In the genomic region with DNA sequence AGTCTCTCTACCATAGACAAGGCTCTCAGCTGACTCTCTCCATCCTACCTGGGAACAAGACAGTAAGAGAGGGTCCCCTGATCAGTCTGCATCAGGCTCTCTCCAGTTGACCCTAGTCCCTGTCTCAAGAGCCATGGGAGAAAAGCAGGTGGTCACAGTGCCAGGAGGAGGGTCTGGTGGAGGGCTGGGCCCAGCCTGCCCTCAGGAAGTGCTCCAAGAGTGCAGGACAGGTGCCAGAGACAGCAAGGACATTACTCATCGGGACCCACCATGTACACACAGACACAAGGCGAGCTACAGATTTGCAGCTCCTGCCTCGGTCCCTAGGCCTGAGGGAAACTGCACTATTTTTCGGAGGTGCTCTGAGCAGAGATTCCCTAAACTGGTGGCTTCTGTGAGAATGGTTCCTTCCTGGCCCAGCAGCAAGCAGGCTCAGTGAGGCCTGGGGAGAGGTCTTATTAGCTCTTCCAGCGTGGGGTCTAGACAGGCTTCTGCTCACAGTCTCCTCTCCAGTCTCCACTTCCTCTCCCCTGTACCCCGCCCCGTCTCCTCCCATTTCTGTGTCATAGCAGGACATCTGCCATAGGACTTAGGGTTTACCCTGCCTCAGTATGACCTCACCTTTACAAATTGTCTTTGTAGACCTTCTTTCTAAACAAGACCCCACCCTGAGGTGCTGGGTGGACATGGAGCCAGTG, we compare ENCODE assay signal across 8 mouse cellular contexts. TPM values are rescaled to one million over a fixed set of nuclear protein-coding genes. Genes with fewer than 3 reads are reported as not detected.
DNase-seq lines count a peak whose midpoint lies in the region; ATAC-seq and TF ChIP-seq lines count a peak whose summit lies in the region.

No protein-coding gene starts in this region.

- no peak for DNase-seq in forebrain, embryonic 10.5 days (ENCODE audit: extremely low spot score, low spot score)
- DNase-seq in forebrain, embryonic 11.5 days (ENCODE audit: low spot score): no peak
- no peak for DNase-seq in neural tube, embryonic 10.5 days (ENCODE audit: extremely low spot score, low spot score)
- no peak for DNase-seq in liver, postnatal 0 days
- no peak for DNase-seq in left cerebral cortex, postnatal 14 days (ENCODE audit: low spot score in 2 of 2)

- TF ChIP-seq EP300 in liver, postnatal 0 days (IDR thresholded peaks at IDR 0.05; ENCODE audit: low read depth): no peak

- intact Hi-C loops in left cerebral cortex, postnatal 14 days (cut with DNase I): no loop called here

- H3K4me3 ChIP-seq in forebrain, embryonic 10.5 days: no peak overlapping the region
- H3K4me3 ChIP-seq in forebrain, embryonic 11.5 days (ENCODE audit: low read depth, low read length): no peak overlapping the region
- H3K4me3 ChIP-seq in neural tube, embryonic 14.5 days (ENCODE audit: low read depth, low read length): no peak overlapping the region
- no peak overlapping the region for H3K4me3 ChIP-seq in liver, postnatal 0 days (ENCODE audit: low read depth, low read length)
- no peak overlapping the region for H3K4me3 ChIP-seq in stomach, embryonic 16.5 days (replicated peaks; ENCODE audit: low read length)

- no peaks in the 10 kb centered on the region for H3K9me3 ChIP-seq in forebrain, embryonic 10.5 days
- H3K9me3 ChIP-seq in forebrain, embryonic 11.5 days (ENCODE audit: control insufficient read depth, low read length): no peaks in the 10 kb centered on the region
- no peaks in the 10 kb centered on the region for H3K9me3 ChIP-seq in neural tube, embryonic 14.5 days (ENCODE audit: control insufficient read depth, low read length)
- H3K9me3 ChIP-seq in liver, postnatal 0 days (ENCODE audit: low read length): no peaks in the 10 kb centered on the region
- no peaks in the 10 kb centered on the region for H3K9me3 ChIP-seq in stomach, embryonic 16.5 days (replicated peaks; ENCODE audit: control insufficient read depth, low read length)

- no peaks in the 10 kb centered on the region for H3K36me3 ChIP-seq in forebrain, embryonic 10.5 days (replicated peaks)
- H3K36me3 ChIP-seq in forebrain, embryonic 11.5 days (ENCODE audit: control insufficient read depth, insufficient read depth, low read length): no peaks in the 10 kb centered on the region
- H3K36me3 ChIP-seq in neural tube, embryonic 14.5 days (ENCODE audit: control insufficient read depth, insufficient read depth, low read length): no peaks in the 10 kb centered on the region
- no peaks in the 10 kb centered on the region for H3K36me3 ChIP-seq in liver, postnatal 0 days (replicated peaks; ENCODE audit: insufficient read depth, low read length)
- no peaks in the 10 kb centered on the region for H3K36me3 ChIP-seq in stomach, embryonic 16.5 days (ENCODE audit: control insufficient read depth, insufficient read depth, low read length)

- H3K27ac ChIP-seq in forebrain, embryonic 10.5 days: peak overlapping the region; percentile 63
- no peak overlapping the region for H3K27ac ChIP-seq in forebrain, embryonic 11.5 days (ENCODE audit: low read depth, low read length)
- H3K27ac ChIP-seq in neural tube, embryonic 14.5 days (ENCODE audit: low read depth, low read length): peak overlapping the region; percentile 16; the same call in 1 of the 2 replicates
- peak overlapping the region; percentile 88 for H3K27ac ChIP-seq in liver, postnatal 0 days (ENCODE audit: low read depth)
- peak overlapping the region; percentile 59; the same call in 1 of the 2 replicates for H3K27ac ChIP-seq in stomach, embryonic 16.5 days (ENCODE audit: low read length)

- H3K9ac ChIP-seq in forebrain, embryonic 11.5 days (ENCODE audit: low read length): no peak overlapping the region
- no peak overlapping the region for H3K9ac ChIP-seq in neural tube, embryonic 14.5 days (replicated peaks; ENCODE audit: low read depth, low read length)
- no peak overlapping the region; the same call in 1 of the 2 replicates for H3K9ac ChIP-seq in liver, postnatal 0 days (replicated peaks)
- peak overlapping the region; percentile 55 for H3K9ac ChIP-seq in stomach, embryonic 16.5 days (ENCODE audit: low read length)

- H3K27me3 ChIP-seq in forebrain, embryonic 10.5 days (ENCODE audit: poor library complexity, severe bottlenecking): peaks cover 28% of the 10 kb centered on the region
- no peaks in the 10 kb centered on the region; the same call in 1 of the 2 replicates for H3K27me3 ChIP-seq in forebrain, embryonic 11.5 days (ENCODE audit: control insufficient read depth, insufficient read depth, low read length)
- H3K27me3 ChIP-seq in neural tube, embryonic 14.5 days (ENCODE audit: control insufficient read depth, insufficient read depth, low read length): no peaks in the 10 kb centered on the region
- peaks cover 19% of the 10 kb centered on the region for H3K27me3 ChIP-seq in liver, postnatal 0 days (ENCODE audit: insufficient read depth, low read length)
- peaks cover 2% of the 10 kb centered on the region for H3K27me3 ChIP-seq in stomach, embryonic 16.5 days (ENCODE audit: control insufficient read depth, insufficient read depth, low read length)

- peaks cover 63% of the 10 kb centered on the region for H3K4me1 ChIP-seq in forebrain, embryonic 10.5 days
- peaks cover 10% of the 10 kb centered on the region for H3K4me1 ChIP-seq in forebrain, embryonic 11.5 days (replicated peaks; ENCODE audit: control insufficient read depth, insufficient read depth, low read length)
- peaks cover 34% of the 10 kb centered on the region for H3K4me1 ChIP-seq in neural tube, embryonic 14.5 days (ENCODE audit: control insufficient read depth, insufficient read depth, low read length)
- H3K4me1 ChIP-seq in liver, postnatal 0 days (ENCODE audit: insufficient read depth): peaks cover 13% of the 10 kb centered on the region
- H3K4me1 ChIP-seq in stomach, embryonic 16.5 days (ENCODE audit: control insufficient read depth, insufficient read depth, low read length): peaks cover 31% of the 10 kb centered on the region; the same call in 1 of the 2 replicates

- 85% methylated on average over 7 of the region's 7 CpGs for WGBS in forebrain, embryonic 10.5 days
- WGBS in forebrain, embryonic 11.5 days: 81% methylated on average over 7 of the region's 7 CpGs
- 76% methylated on average over 7 of the region's 7 CpGs for WGBS in neural tube, embryonic 14.5 days
- WGBS in liver, postnatal 0 days (ENCODE audit: insufficient replicate concordance): 41% methylated on average over 7 of the region's 7 CpGs
- 66% methylated on average over 7 of the region's 7 CpGs for WGBS in stomach, embryonic 16.5 days

- ATAC-seq in forebrain, embryonic 11.5 days (replicated peaks; ENCODE audit: low FRiP score): no peak
- ATAC-seq in neural tube, embryonic 14.5 days (ENCODE audit: low read depth): no peak
- no peak for ATAC-seq in liver, postnatal 0 days
- 0 out of 2 replicates have a peak, but pooled peaks have one; percentile 2 for ATAC-seq in stomach, embryonic 16.5 days (ENCODE audit: insufficient read depth, low FRiP score)
- no peak for ATAC-seq in megakaryocyte-erythroid progenitor cell, adult 5-6 weeks (replicated peaks; ENCODE audit: low FRiP score, low TSS enrichment, poor library complexity, severe bottlenecking)

- no peak overlapping the region for H3K4me2 ChIP-seq in forebrain, embryonic 11.5 days (ENCODE audit: low read depth, low read length, severe bottlenecking)
- no peak overlapping the region for H3K4me2 ChIP-seq in neural tube, embryonic 14.5 days (ENCODE audit: low read depth, low read length)
- H3K4me2 ChIP-seq in liver, postnatal 0 days (ENCODE audit: low read depth, low read length): peak overlapping the region; percentile 63
- H3K4me2 ChIP-seq in stomach, embryonic 16.5 days (ENCODE audit: low read depth, low read length): no peak overlapping the region

- no peak for TF ChIP-seq CTCF in liver, postnatal 0 days (IDR thresholded peaks at IDR 0.05; ENCODE audit: low read depth)

RNA-seq across cellular contexts. Expression of gene Aatk, which starts 4.7 kb away (rescaled TPM):
- 1.5 and 1.8 TPM in 2 replicates for polyA plus RNA-seq in forebrain, embryonic 10.5 days (2016; fragmentation: Nextera tagmentation; extraction: Ambion mirVana)
- polyA plus RNA-seq in forebrain, embryonic 11.5 days (2014; fragmentation: Nextera tagmentation; extraction: Ambion mirVana): 2.8 and 3.5 TPM in 2 replicates
- polyA plus RNA-seq in neural tube, embryonic 14.5 days (2014; fragmentation: Nextera tagmentation; extraction: Ambion mirVana): 32.2 and 37.7 TPM in 2 replicates
- 0.72 and 0.89 TPM in 2 replicates for polyA plus RNA-seq in liver, postnatal 0 days (2015; fragmentation: Nextera tagmentation; extraction: Ambion mirVana)
- 1.9 and 3.3 TPM in 2 replicates for polyA plus RNA-seq in stomach, embryonic 16.5 days (2015; fragmentation: Nextera tagmentation; extraction: Ambion mirVana)
- 0.62 TPM in 1 of 2 replicates, not detected in the other for total RNA-seq in megakaryocyte-erythroid progenitor cell, adult 5-6 weeks (2014; fragmentation: Nextera tagmentation)
- total RNA-seq in megakaryocyte-erythroid progenitor cell, adult 5-6 weeks (2017): not detected in 2 replicates
- 100 to 1,000 TPM; 171 to 185 TPM for total RNA-seq in left cerebral cortex, postnatal 14 days (2021)

RNA-seq across cellular contexts. Expression of gene Cep131, which starts 44.3 kb away (rescaled TPM):
- 41.4 and 42.5 TPM in 2 replicates for polyA plus RNA-seq in forebrain, embryonic 10.5 days (2016; fragmentation: Nextera tagmentation; extraction: Ambion mirVana)
- 50.1 and 51.9 TPM in 2 replicates for polyA plus RNA-seq in forebrain, embryonic 11.5 days (2014; fragmentation: Nextera tagmentation; extraction: Ambion mirVana)
- polyA plus RNA-seq in neural tube, embryonic 14.5 days (2014; fragmentation: Nextera tagmentation; extraction: Ambion mirVana): 20.4 and 23.6 TPM in 2 replicates
- 3.1 and 3.9 TPM in 2 replicates for polyA plus RNA-seq in liver, postnatal 0 days (2015; fragmentation: Nextera tagmentation; extraction: Ambion mirVana)
- polyA plus RNA-seq in stomach, embryonic 16.5 days (2015; fragmentation: Nextera tagmentation; extraction: Ambion mirVana): 11.8 and 12.0 TPM in 2 replicates
- total RNA-seq in megakaryocyte-erythroid progenitor cell, adult 5-6 weeks (2014; fragmentation: Nextera tagmentation): 9.6 and 18.9 TPM in 2 replicates
- 18.1 and 22.3 TPM in 2 replicates for total RNA-seq in megakaryocyte-erythroid progenitor cell, adult 5-6 weeks (2017)
- 10 to 100 TPM; 29.5 to 41.7 TPM for total RNA-seq in left cerebral cortex, postnatal 14 days (2021)

RNA-seq across cellular contexts. Expression of gene Tepsin, which starts 56.2 kb away (rescaled TPM):
- 17.7 and 20.6 TPM in 2 replicates for polyA plus RNA-seq in forebrain, embryonic 10.5 days (2016; fragmentation: Nextera tagmentation; extraction: Ambion mirVana)
- 22.0 and 24.8 TPM in 2 replicates for polyA plus RNA-seq in forebrain, embryonic 11.5 days (2014; fragmentation: Nextera tagmentation; extraction: Ambion mirVana)
- polyA plus RNA-seq in neural tube, embryonic 14.5 days (2014; fragmentation: Nextera tagmentation; extraction: Ambion mirVana): 20.7 and 21.1 TPM in 2 replicates
- 3.8 and 4.2 TPM in 2 replicates for polyA plus RNA-seq in liver, postnatal 0 days (2015; fragmentation: Nextera tagmentation; extraction: Ambion mirVana)
- 19.2 and 21.2 TPM in 2 replicates for polyA plus RNA-seq in stomach, embryonic 16.5 days (2015; fragmentation: Nextera tagmentation; extraction: Ambion mirVana)
- total RNA-seq in megakaryocyte-erythroid progenitor cell, adult 5-6 weeks (2014; fragmentation: Nextera tagmentation): 12.8 and 24.1 TPM in 2 replicates
- 5.0 and 6.0 TPM in 2 replicates for total RNA-seq in megakaryocyte-erythroid progenitor cell, adult 5-6 weeks (2017)
- total RNA-seq in left cerebral cortex, postnatal 14 days (2021): 10 to 100 TPM; 18.4 to 18.7 TPM

RNA-seq across cellular contexts. Expression of gene Ndufaf8, which starts 56.4 kb away (rescaled TPM):
- 87.4 and 97.7 TPM in 2 replicates for polyA plus RNA-seq in forebrain, embryonic 10.5 days (2016; fragmentation: Nextera tagmentation; extraction: Ambion mirVana)
- 65.2 and 69.9 TPM in 2 replicates for polyA plus RNA-seq in forebrain, embryonic 11.5 days (2014; fragmentation: Nextera tagmentation; extraction: Ambion mirVana)
- 49.1 and 61.5 TPM in 2 replicates for polyA plus RNA-seq in neural tube, embryonic 14.5 days (2014; fragmentation: Nextera tagmentation; extraction: Ambion mirVana)
- 63.4 and 65.4 TPM in 2 replicates for polyA plus RNA-seq in liver, postnatal 0 days (2015; fragmentation: Nextera tagmentation; extraction: Ambion mirVana)
- polyA plus RNA-seq in stomach, embryonic 16.5 days (2015; fragmentation: Nextera tagmentation; extraction: Ambion mirVana): 69.2 and 69.3 TPM in 2 replicates
- 36.8 and 74.1 TPM in 2 replicates for total RNA-seq in megakaryocyte-erythroid progenitor cell, adult 5-6 weeks (2014; fragmentation: Nextera tagmentation)
- 21.2 and 41.9 TPM in 2 replicates for total RNA-seq in megakaryocyte-erythroid progenitor cell, adult 5-6 weeks (2017)
- total RNA-seq in left cerebral cortex, postnatal 14 days (2021): 10 to 100 TPM; 35.3 to 39.1 TPM
